ENCODE assay signal across 9 mouse cellular contexts in genomic region chr1:162358036-162358435, GRCm38 (mm10).
DNase-seq lines count a peak whose midpoint lies in the region; ATAC-seq and TF ChIP-seq lines count a peak whose summit lies in the region.
"Had no signal": no experiment of that assay in that cellular context is flagged by ENCODE, and none has a peak within 500 bp of the region (broad histone marks: within the 10 kb centered on the region; RNA-seq: fewer than 3 reads in every experiment).

No protein-coding gene starts in this region.

- no peaks in the 10 kb centered on the region for H3K27me3 ChIP-seq in intestine, embryonic 15.5 days (replicated peaks)
- H3K27me3 ChIP-seq in intestine, embryonic 16.5 days (replicated peaks; ENCODE audit: control insufficient read depth, insufficient read depth, low read length), result no peaks in the 10 kb centered on the region
- H3K27me3 ChIP-seq in E14TG2a.4 (ENCODE audit: insufficient read depth, low read length), result peaks cover 4% of the 10 kb centered on the region; the same call in 1 of the 2 replicates
- no peaks in the 10 kb centered on the region for H3K27me3 ChIP-seq in lung, embryonic 16.5 days (ENCODE audit: control insufficient read depth, insufficient read depth, low read depth, low read length)
- H3K27me3 ChIP-seq: liver, embryonic 13.5 days had no signal

- no peaks in the 10 kb centered on the region for H3K9me3 ChIP-seq in intestine, embryonic 15.5 days
- H3K9me3 ChIP-seq in intestine, embryonic 16.5 days (ENCODE audit: control insufficient read depth, low read length), result no peaks in the 10 kb centered on the region
- H3K9me3 ChIP-seq in E14TG2a.4 (ENCODE audit: low read length), result no peaks in the 10 kb centered on the region
- H3K9me3 ChIP-seq in lung, embryonic 16.5 days (ENCODE audit: control insufficient read depth, low read length), result no peaks in the 10 kb centered on the region
- H3K9me3 ChIP-seq: liver, embryonic 13.5 days had no signal

- H3K9ac ChIP-seq in intestine, embryonic 15.5 days, result no peak overlapping the region
- no peak overlapping the region for H3K9ac ChIP-seq in intestine, embryonic 16.5 days (ENCODE audit: low read depth, low read length)
- no peak overlapping the region for H3K9ac ChIP-seq in lung, embryonic 16.5 days (ENCODE audit: low read length)
- H3K9ac ChIP-seq: liver, embryonic 13.5 days had no signal

- intact Hi-C loops in gastrocnemius, postnatal 14 days (cut with DNase I; ENCODE audit: low total_unique reads), result loop anchor here (10.0 kb wide), 1 partner anchor 307 kb away; no protein-coding TSS in a partner anchor

- WGBS in intestine, embryonic 15.5 days, result 32% methylated on average over 8 of the region's 8 CpGs
- 31% methylated on average over 8 of the region's 8 CpGs for WGBS in intestine, embryonic 16.5 days
- WGBS in lung, embryonic 16.5 days, result 26% methylated on average over 8 of the region's 8 CpGs

- no peaks in the 10 kb centered on the region for H3K36me3 ChIP-seq in intestine, embryonic 15.5 days
- H3K36me3 ChIP-seq in intestine, embryonic 16.5 days (ENCODE audit: control insufficient read depth, insufficient read depth, low read length), result no peaks in the 10 kb centered on the region
- H3K36me3 ChIP-seq in E14TG2a.4 (ENCODE audit: insufficient read depth, low read length), result no peaks in the 10 kb centered on the region
- no peaks in the 10 kb centered on the region for H3K36me3 ChIP-seq in lung, embryonic 16.5 days (ENCODE audit: control insufficient read depth, insufficient read depth, low read length)
- H3K36me3 ChIP-seq: liver, embryonic 13.5 days had no signal

- H3K4me3 ChIP-seq in intestine, embryonic 15.5 days (replicated peaks), result no peak overlapping the region
- no peak overlapping the region for H3K4me3 ChIP-seq in intestine, embryonic 16.5 days (ENCODE audit: low read length)
- no peak overlapping the region for H3K4me3 ChIP-seq in E14TG2a.4 (replicated peaks; ENCODE audit: low read length)
- H3K4me3 ChIP-seq in lung, embryonic 16.5 days (ENCODE audit: low read length), result no peak overlapping the region
- H3K4me3 ChIP-seq: liver, embryonic 13.5 days had no signal

- no peak overlapping the region for H3K27ac ChIP-seq in intestine, embryonic 15.5 days
- H3K27ac ChIP-seq in intestine, embryonic 16.5 days (ENCODE audit: low read length), result no peak overlapping the region
- no peak overlapping the region for H3K27ac ChIP-seq in lung, embryonic 16.5 days (ENCODE audit: low read length)
- H3K27ac ChIP-seq: liver, embryonic 13.5 days had no signal

- DNase-seq in brain, adult 2 months (ENCODE audit: low read depth, low spot score), result peak; percentile 86
- DNase-seq in gastrocnemius, postnatal 14 days, result peak; percentile 54
- no peak for DNase-seq in urinary bladder, postnatal 4 days (ENCODE audit: low spot score in 2 of 2)
- no peak for DNase-seq in right cerebral cortex, postnatal 36 days (ENCODE audit: low spot score in 2 of 2)
- DNase-seq: liver, embryonic 13.5 days had no signal

- ATAC-seq in intestine, embryonic 15.5 days, result peak; percentile 43; the same call in 1 of the 2 replicates
- no peak for ATAC-seq in intestine, embryonic 16.5 days
- peak; percentile 36; the same call in 1 of the 2 replicates for ATAC-seq in lung, embryonic 16.5 days (ENCODE audit: low read depth)

- peak; percentile 67 for TF ChIP-seq CTCF in E14TG2a.4 (conservative IDR thresholded peaks at IDR 0.05; ENCODE audit: low read length)

- H3K4me1 ChIP-seq in intestine, embryonic 15.5 days (replicated peaks), result no peaks in the 10 kb centered on the region
- H3K4me1 ChIP-seq in intestine, embryonic 16.5 days (ENCODE audit: control insufficient read depth, insufficient read depth, low read length), result no peaks in the 10 kb centered on the region; the same call in 1 of the 2 replicates
- peaks cover 13% of the 10 kb centered on the region for H3K4me1 ChIP-seq in E14TG2a.4 (replicated peaks; ENCODE audit: low read depth, low read length)
- peaks cover 7% of the 10 kb centered on the region for H3K4me1 ChIP-seq in lung, embryonic 16.5 days (replicated peaks; ENCODE audit: control insufficient read depth, insufficient read depth, low read length)
- H3K4me1 ChIP-seq: liver, embryonic 13.5 days had no signal

- H3K4me2 ChIP-seq in intestine, embryonic 15.5 days (replicated peaks), result no peak overlapping the region
- H3K4me2 ChIP-seq in intestine, embryonic 16.5 days (ENCODE audit: low read depth, low read length), result no peak overlapping the region
- H3K4me2 ChIP-seq in lung, embryonic 16.5 days (ENCODE audit: low read depth, low read length), result 0 out of 2 replicates have a peak overlapping the region, but pooled peaks have one; percentile 9
- H3K4me2 ChIP-seq: liver, embryonic 13.5 days had no signal

Comparison
In these comparisons a context has a peak if more than half of its experiments do, and no peak if none do; other contexts are left out.
1. DNase-seq: peak in brain, adult 2 months (single experiment) and gastrocnemius, postnatal 14 days (single experiment); none in urinary bladder, postnatal 4 days (0 of 2) and right cerebral cortex, postnatal 36 days (0 of 2).